Mouse (Mus musculus) CD4-positive, CD25-positive, alpha-beta regulatory T cell, adult 2 months (primary cell): Measurements from ENCODE around the gene Etfa.

ENCODE experiments used
- DNase-seq: peaks from one replicate; pipeline ENCODE4 v3.0.0-alpha.2; 2012; ENCODE audit warnings: low read depth, low spot score

Etfa gene

GRCm38 (mm10) chr9:55512027-55512543 lies at the start of gene Etfa:
Gene Etfa (minus strand): TSS chr9:55512243.
- DNase-seq, result peak; percentile 97

- no peak for DNase-seq
Observed at GRCm38 (mm10) chr9:55560960-55561359, 48.9 kb upstream of the Etfa start.

- no peak for DNase-seq
Observed at GRCm38 (mm10) chr9:55554986-55555385, 42.9 kb upstream of the Etfa start.

GRCm38 (mm10) chr9:55549302-55549890 lies 37.4 kb upstream of the Etfa start:
- peak; percentile 4 for DNase-seq

- no peak for DNase-seq
Observed at GRCm38 (mm10) chr9:55548871-55549270, 36.8 kb upstream of the Etfa start.

- DNase-seq, result peak; percentile 66
Observed at GRCm38 (mm10) chr9:55546176-55547010, 34.4 kb upstream of the Etfa start.

GRCm38 (mm10) chr9:55545556-55546175 lies 33.6 kb upstream of the Etfa start:
- peak; percentile 13 for DNase-seq

- peak; percentile 52 for DNase-seq
Observed at GRCm38 (mm10) chr9:55544861-55545555, 33.0 kb upstream of the Etfa start.

GRCm38 (mm10) chr9:55543703-55544401 lies 31.8 kb upstream of the Etfa start:
- DNase-seq, result peak; percentile 61

- peak; percentile 28 for DNase-seq
Observed at GRCm38 (mm10) chr9:55543336-55543702, 31.3 kb upstream of the Etfa start.

- DNase-seq, result peak; percentile 60
Observed at GRCm38 (mm10) chr9:55542366-55543325, 30.6 kb upstream of the Etfa start.

- peak; percentile 52 for DNase-seq
Observed at GRCm38 (mm10) chr9:55541681-55542365, 29.8 kb upstream of the Etfa start.

GRCm38 (mm10) chr9:55540888-55541287 lies 28.8 kb upstream of the Etfa start:
- DNase-seq, result peak; percentile 83

GRCm38 (mm10) chr9:55540391-55540770 lies 28.3 kb upstream of the Etfa start:
- DNase-seq, result peak; percentile 19

GRCm38 (mm10) chr9:55539661-55540390 lies 27.8 kb upstream of the Etfa start:
- DNase-seq, result peak; percentile 42

GRCm38 (mm10) chr9:55539006-55539405 lies 27.0 kb upstream of the Etfa start:
- DNase-seq, result no peak

- peak; percentile 2 for DNase-seq
Observed at GRCm38 (mm10) chr9:55538377-55538776, 26.3 kb upstream of the Etfa start, which contains the start of gene Isl2. Gene Isl2 (plus strand): TSS chr9:55538672.

- peak; percentile 62 for DNase-seq
Observed at GRCm38 (mm10) chr9:55535907-55536306, 23.9 kb upstream of the Etfa start.

- peak; percentile 48 for DNase-seq
Observed at GRCm38 (mm10) chr9:55525716-55526115, 13.7 kb upstream of the Etfa start.
